ENCODE assay signal across 8 mouse cellular contexts in genomic region chr8:126474299-126475187, GRCm38 (mm10). TPM values are rescaled to one million over a fixed set of nuclear protein-coding genes. Genes with fewer than 3 reads are reported as not detected.
A peak's percentile ranks its signal among the peaks of the same experiment; 100 is the strongest.
DNase-seq lines count a peak whose midpoint lies in the region; ATAC-seq and TF ChIP-seq lines count a peak whose summit lies in the region.

TSS of gene Tarbp1 (minus strand) at chr8:126475065.

- no peaks in the 10 kb centered on the region for H3K9me3 ChIP-seq in hindbrain, embryonic 16.5 days (ENCODE audit: control insufficient read depth, low read length)

- TF ChIP-seq CTCF in gastrocnemius, adult 2 months (IDR thresholded peaks at IDR 0.05), result no peak

- peaks cover 15% of the 10 kb centered on the region for H3K4me1 ChIP-seq in hindbrain, embryonic 16.5 days (ENCODE audit: control insufficient read depth, insufficient read depth, low read depth, low read length)

- 1% methylated on average over 90 of the region's 124 CpGs for WGBS in hindbrain, embryonic 16.5 days

- H3K4me3 ChIP-seq in gastrocnemius, adult 2 months, result peak within 1 kb of the TSS; percentile 93
- peak within 1 kb of the TSS; percentile 87 for H3K4me3 ChIP-seq in hindbrain, embryonic 16.5 days (ENCODE audit: low read length)

- peak within 1 kb of the TSS; percentile 86 for H3K4me2 ChIP-seq in hindbrain, embryonic 16.5 days (ENCODE audit: low read length)

- H3K36me3 ChIP-seq in hindbrain, embryonic 16.5 days (ENCODE audit: control insufficient read depth, insufficient read depth, low read length), result peaks cover 5% of the 10 kb centered on the region; the same call in 1 of the 2 replicates

- peak within 1 kb of the TSS; percentile 97 for H3K27ac ChIP-seq in gastrocnemius, adult 2 months
- peak within 1 kb of the TSS; percentile 93 for H3K27ac ChIP-seq in hindbrain, embryonic 16.5 days (ENCODE audit: low read depth, low read length)

- DNase-seq in WW6 (ENCODE audit: low read depth, low spot score), result peak; percentile 88
- peak; percentile 84 to 90 for DNase-seq in cerebellum, postnatal 4 days (ENCODE audit: low spot score in 2 of 2)
- DNase-seq in gastrocnemius, adult 2 months, result peak; percentile 95
- peak; percentile 83 for DNase-seq in left cerebral cortex, adult 11 months (ENCODE audit: low spot score)
- DNase-seq in lung, postnatal 36 days, result peak; percentile 89
- DNase-seq in retina, embryonic 14.5 days (ENCODE audit: low spot score), result peak; percentile 92
- DNase-seq in thymus, postnatal 36 days, result peak; percentile 92 to 94

- peak; percentile 93 for ATAC-seq in hindbrain, embryonic 16.5 days

- no peaks in the 10 kb centered on the region for H3K27me3 ChIP-seq in hindbrain, embryonic 16.5 days (replicated peaks; ENCODE audit: control insufficient read depth, insufficient read depth, low read length)

- intact Hi-C loops in gastrocnemius, adult 2 months (cut with DNase I), result loop anchor here (10.0 kb wide), 1 partner anchor 670 kb away; no protein-coding TSS in a partner anchor

- peak within 1 kb of the TSS; percentile 83 for H3K9ac ChIP-seq in hindbrain, embryonic 16.5 days (ENCODE audit: low read depth, low read length)

RNA-seq across cellular contexts. Expression of gene Tarbp1, which starts in this region (rescaled TPM):
- 1 to 10 TPM; 4.8 to 7.1 TPM for total RNA-seq in gastrocnemius, adult 2 months (2021)
- polyA plus RNA-seq in hindbrain, embryonic 16.5 days (2015; fragmentation: Nextera tagmentation; extraction: Ambion mirVana), result 1.2 and 1.5 TPM in 2 replicates

Comparison
In these comparisons a context has a peak if more than half of its experiments do, and no peak if none do; other contexts are left out.
1. Peak in every context shown above with its lines: DNase-seq, ATAC-seq, H3K4me3 ChIP-seq and H3K27ac ChIP-seq.